Mouse (Mus musculus) R1 (cell line): ENCODE data around the gene Lif.

Experiments used
- DNase-seq: peaks from one replicate; pipeline ENCODE4 v3.0.0-alpha.2; 2018; ENCODE audit warnings: low read depth, low spot score

Lif gene

DNA sequence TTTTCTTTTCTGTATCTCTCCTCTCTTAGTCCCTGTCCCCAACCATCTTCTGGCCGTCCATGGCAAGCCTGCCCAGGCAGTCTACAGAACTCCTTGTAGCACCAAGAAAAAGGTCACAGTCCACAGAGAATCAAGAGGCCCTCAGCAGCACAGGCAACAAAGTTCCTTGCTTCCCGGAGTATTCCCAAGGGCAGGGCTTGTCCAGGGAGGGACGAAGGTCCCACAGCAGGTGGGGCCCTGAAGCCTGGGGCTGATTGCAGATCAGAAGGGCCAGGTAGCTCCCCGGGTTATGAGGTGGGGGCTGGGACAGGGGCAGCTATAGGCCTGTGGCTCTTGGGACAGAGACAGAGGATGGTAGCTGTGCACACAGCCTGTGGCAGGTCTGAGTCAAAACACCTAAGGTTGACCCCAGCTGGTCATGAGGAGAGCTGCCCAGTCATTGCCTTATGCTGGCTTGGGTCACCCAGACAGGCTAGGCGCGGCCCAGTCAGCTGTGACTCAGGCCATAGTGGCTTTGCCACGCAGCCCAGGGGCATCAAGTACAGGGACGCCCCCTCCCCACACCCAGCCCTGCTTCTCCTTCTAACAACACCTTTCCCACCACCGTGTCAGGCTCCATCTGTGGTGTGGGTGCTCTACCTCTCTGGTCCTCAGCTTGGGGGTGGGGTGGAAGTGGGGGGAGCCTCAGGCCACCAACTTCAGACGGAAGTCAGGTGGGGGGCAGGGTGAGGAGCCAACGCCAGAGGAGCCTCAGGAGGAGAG, at the start of gene Lif:
Gene Lif (plus strand): TSS at position 712 of the 762 bp plus-strand sequence.
- no peak for DNase-seq

- DNase-seq: no peak
These were observed 49.7 kb upstream of the Lif start for GRCm38 (mm10) chr11:4207655-4208054.

GRCm38 (mm10) chr11:4209556-4209955, 47.8 kb upstream of the Lif start:
- DNase-seq: no peak

GRCm38 (mm10) chr11:4210786-4211185, 46.6 kb upstream of the Lif start:
- no peak for DNase-seq

GRCm38 (mm10) chr11:4213107-4213506, 44.2 kb upstream of the Lif start:
- DNase-seq: peak; percentile 62

- no peak for DNase-seq
These were observed 42.8 kb upstream of the Lif start for GRCm38 (mm10) chr11:4214572-4214971.

- no peak for DNase-seq
These were observed 42.3 kb upstream of the Lif start for GRCm38 (mm10) chr11:4215061-4215460.

DNA sequence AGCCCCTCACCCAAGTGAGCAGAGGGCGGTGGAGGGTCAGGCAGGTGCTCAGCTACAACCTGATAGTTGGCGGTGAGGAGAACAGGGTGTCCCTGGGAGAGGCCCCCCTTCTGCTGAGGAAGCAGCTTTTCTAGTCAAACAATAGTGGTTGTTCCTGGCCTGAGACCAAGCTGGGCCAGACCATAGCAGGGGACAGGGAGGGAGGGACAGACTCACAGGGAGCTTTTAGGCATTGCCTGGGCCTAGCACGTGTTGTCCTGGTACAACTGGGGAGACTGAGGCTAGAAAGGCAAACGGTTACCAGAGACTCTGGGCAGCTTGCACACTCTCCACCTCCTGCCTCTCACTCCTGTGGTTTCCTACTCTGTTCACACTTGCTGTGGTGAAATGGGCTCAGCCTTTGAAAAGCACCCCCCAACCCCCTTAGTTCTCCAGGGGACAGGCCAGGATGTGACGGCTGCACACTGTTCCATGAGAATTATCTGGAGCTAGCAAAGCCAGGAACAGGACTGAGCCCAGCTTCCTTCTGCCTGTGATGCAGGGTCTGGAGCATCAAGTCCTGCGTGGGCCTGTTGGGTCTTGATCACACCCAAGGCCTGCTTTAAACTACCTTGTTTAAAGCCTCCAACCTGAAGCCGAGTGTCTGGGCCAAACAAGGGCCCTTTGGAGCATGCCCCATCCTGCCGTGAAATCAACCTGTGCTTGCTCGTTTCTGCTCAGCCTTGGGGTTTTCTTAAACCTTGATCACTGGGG, 40.9 kb upstream of the Lif start:
- no peak for DNase-seq

- DNase-seq: peak; percentile 100
These were observed 39.3 kb upstream of the Lif start, which contains the start of gene Castor1 for GRCm38 (mm10) chr11:4217914-4218629. Castor1 (plus strand) TSS chr11:4218225.

GRCm38 (mm10) chr11:4218637-4219036, 38.7 kb upstream of the Lif start:
- DNase-seq: peak; percentile 84

DNA sequence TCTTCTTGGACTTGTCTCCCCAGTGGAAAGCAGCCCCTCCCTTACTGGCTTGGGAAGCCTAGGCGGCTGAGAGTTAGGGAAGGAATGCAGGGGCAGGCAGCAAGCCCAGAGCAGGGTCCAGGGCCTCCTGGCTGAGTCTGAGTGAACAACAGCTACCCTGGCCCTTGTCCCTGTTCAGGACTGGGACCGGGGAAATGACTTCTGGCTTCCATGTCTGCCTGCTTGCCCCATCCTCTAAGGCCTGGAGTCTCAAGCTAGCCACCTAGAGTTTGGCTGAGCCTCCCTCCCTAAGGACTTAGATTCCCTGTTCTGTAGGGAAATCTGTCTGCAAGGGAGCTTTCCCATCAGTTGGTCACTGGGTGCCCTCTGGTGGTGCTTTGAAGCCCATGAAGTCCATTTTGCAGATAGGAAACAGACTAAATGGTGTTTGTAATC, 38.0 kb upstream of the Lif start:
- DNase-seq: peak; percentile 61

DNA sequence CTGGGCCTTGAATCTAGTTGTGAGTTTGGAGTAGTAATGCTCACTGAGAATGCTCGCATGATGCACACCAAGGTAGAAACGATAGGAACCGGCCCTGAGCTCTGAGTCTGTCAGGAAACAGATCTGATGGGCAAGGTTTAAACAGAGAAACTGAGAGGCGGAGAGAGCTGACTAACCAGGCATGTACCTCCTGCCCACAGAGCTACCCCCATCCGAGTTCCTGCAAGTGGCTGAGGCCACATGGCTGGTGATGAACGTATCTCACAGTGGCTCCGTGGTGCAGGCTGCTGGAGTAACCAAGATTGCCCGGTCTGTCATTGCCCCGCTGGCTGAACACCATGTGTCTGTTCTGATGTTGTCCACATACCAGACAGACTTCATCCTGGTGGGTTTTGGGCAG, 37.4 kb upstream of the Lif start:
- no peak for DNase-seq

GRCm38 (mm10) chr11:4220443-4221400, 36.6 kb upstream of the Lif start:
- peak; percentile 83 for DNase-seq

- no peak for DNase-seq
These were observed 35.1 kb upstream of the Lif start for GRCm38 (mm10) chr11:4222046-4222950.

- no peak for DNase-seq
These were observed 33.8 kb upstream of the Lif start for GRCm38 (mm10) chr11:4223393-4224188.

DNA sequence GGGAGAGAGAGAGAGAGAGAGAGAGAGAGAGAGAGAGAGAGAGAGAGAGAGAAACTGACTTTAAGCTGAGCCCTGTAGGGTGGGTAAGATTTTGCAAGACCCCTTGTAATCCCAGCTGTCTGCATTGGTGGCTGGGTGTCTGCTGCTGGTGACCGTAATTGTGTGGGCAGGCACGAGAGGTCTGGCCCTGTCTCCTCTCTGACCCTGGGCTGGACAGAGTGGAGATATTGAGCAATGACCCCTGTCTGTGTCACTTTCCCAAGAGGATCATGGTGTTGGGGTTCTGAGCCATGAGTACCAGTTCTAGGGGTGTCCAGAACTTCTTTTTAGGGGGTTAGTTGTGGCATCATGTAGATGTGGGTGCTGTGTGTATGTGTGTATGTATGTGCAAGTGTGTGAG, 33.1 kb upstream of the Lif start:
- no peak for DNase-seq

DNA sequence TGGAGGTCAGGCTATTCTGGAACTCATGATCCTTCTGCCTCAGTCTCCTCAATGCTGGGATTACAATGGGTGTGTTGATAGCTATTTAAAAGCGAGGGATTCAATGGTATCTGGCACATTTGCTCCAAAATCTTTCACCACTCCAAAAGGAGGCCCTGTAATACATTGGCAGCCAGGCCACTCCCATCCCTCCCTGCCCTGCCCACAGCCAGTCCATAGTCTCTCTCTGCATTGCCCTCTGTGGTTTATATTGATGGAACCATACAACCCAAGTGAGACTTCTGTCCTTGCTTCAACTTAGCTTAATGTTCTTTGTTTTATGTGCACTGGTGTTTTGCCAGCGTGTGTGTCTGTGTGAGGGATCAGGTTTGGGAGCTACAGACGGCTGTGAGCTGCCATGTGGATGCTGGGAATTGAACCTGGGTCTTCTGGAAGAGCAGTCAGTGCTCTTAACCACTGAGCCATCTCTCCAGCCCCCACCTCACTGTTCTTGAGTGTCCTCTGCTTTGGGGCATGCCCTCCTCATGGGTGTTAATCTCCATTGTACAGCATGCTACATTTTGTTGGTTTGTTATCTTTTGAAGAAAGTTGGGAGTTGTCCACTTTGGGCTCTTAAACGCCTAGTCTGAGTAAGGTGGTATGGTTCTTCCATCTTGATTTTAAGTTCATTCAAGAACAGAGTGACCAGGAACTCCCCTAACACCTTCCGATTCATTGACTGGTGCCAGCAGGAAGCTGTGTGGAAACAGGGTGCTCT, 30.6 kb upstream of the Lif start:
- no peak for DNase-seq

DNA sequence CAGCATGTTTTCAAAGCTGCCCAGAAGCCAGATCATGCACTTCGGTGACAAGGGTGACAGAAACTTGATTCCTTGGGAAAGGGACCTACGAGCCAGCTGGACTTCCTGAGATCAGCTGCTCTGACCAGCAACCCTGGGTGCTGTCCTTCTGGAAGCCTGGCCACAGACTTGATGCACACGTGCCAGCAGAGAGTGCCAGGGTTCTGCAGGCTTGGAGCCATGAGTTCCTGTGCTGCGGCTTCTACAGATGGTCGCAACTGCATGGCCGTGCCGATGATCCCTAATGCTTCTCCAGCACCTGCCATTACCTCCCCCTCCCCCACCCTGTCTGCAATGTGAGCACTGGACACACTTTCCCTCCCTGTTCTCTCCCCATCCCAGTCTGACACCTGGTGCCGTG, 28.9 kb upstream of the Lif start:
- DNase-seq: no peak
